Mouse (Mus musculus): ENCODE data around the gene Ceacam15. TPM values are rescaled to one million over a fixed set of nuclear protein-coding genes. Genes with fewer than 3 reads are reported as not detected.

The Ceacam15 gene
- 1.1 TPM for polyA plus RNA-seq (2017; shearing (Covaris generic))

GRCm38 (mm10) chr7:16675605-16676004, at the start of gene Ceacam15:
TSS of gene Ceacam15 (minus strand) at chr7:16675705.

GRCm38 (mm10) chr7:16721629-16722028, 46.1 kb upstream of the Ceacam15 start, which contains the start of gene Ceacam9:
TSS of gene Ceacam9 (plus strand) at chr7:16721929.

Other genes with a start within 250 kb of the Ceacam15 start
- gene Tmem160, start 222.9 kb downstream of the Ceacam15 start, polyA plus RNA-seq (2017; shearing (Covaris generic)): 121 TPM
- gene Npas1, start 198.0 kb downstream of the Ceacam15 start, polyA plus RNA-seq (2017; shearing (Covaris generic)): 0.36 TPM
- gene Arhgap35, start 60.7 kb downstream of the Ceacam15 start, polyA plus RNA-seq (2017; shearing (Covaris generic)): 7.6 TPM
- not detected for gene Ceacam9, start 46.2 kb upstream of the Ceacam15 start, polyA plus RNA-seq (2017; shearing (Covaris generic))
- 195 TPM for gene Ap2s1, start 62.7 kb upstream of the Ceacam15 start, polyA plus RNA-seq (2017; shearing (Covaris generic))
- 349 TPM for gene Slc1a5, start 105.6 kb upstream of the Ceacam15 start, polyA plus RNA-seq (2017; shearing (Covaris generic))
- gene Strn4, start 140.2 kb upstream of the Ceacam15 start, polyA plus RNA-seq (2017; shearing (Covaris generic)): 84.7 TPM
- 25.6 TPM for gene Fkrp, start 141.0 kb upstream of the Ceacam15 start, polyA plus RNA-seq (2017; shearing (Covaris generic))
- gene Prkd2, start 167.2 kb upstream of the Ceacam15 start, polyA plus RNA-seq (2017; shearing (Covaris generic)): 220 TPM
- 0.12 TPM for gene Dact3, start 199.6 kb upstream of the Ceacam15 start, polyA plus RNA-seq (2017; shearing (Covaris generic))
- not detected for gene Gng8, start 216.1 kb upstream of the Ceacam15 start, polyA plus RNA-seq (2017; shearing (Covaris generic))
- gene Ptgir, start 230.8 kb upstream of the Ceacam15 start, polyA plus RNA-seq (2017; shearing (Covaris generic)): 10.5 TPM
- gene Calm3, start 248.4 kb upstream of the Ceacam15 start, polyA plus RNA-seq (2017; shearing (Covaris generic)): 135 TPM